Mouse (Mus musculus): ENCODE results near the gene Clec2g. TPM values are rescaled to one million over a fixed set of nuclear protein-coding genes. Genes with fewer than 3 reads are reported as not detected.
A peak's percentile ranks its signal among the peaks of the same experiment; 100 is the strongest.
"Not testable (repeated sequence)": the region's sequence is repeated elsewhere in the genome, so short reads cannot be mapped to it uniquely, and the experiment has no call there.

Gene Clec2g
- total and polyA plus RNA-seq, 3 experiments: 82.0 to 169 (median 91.7) TPM

- Histone ChIP-seq H3K36me3 (replicated peaks in 1 of 2; ENCODE audit: control insufficient read depth in 1 of 2, insufficient read depth in 1 of 2, low read length in 1 of 2) (peaks cover 46 to 52% of the 10 kb centered on the region in 2 experiments), H3K79me2 (replicated peaks; ENCODE audit: control insufficient read depth, extremely low read depth, insufficient read depth, poor library complexity, severe bottlenecking) (peaks cover 54% of the 10 kb centered on the region), H3K4me1 (ENCODE audit: control insufficient read depth in 1 of 2, insufficient read depth in 2 of 2) (peaks cover 2 to 21% of the 10 kb centered on the region in 2 experiments; a peak in 1 of 4 replicates), H3K9me3 (replicated peaks; ENCODE audit: low read length) (peaks cover 23% of the 10 kb centered on the region)
- H3K4me3 ChIP-seq (replicated peaks in 1 of 3; ENCODE audit: low read depth in 2 of 3, low read length in 2 of 3, poor library complexity in 1 of 3); H3K27me3 ChIP-seq (replicated peaks); H3K4me2 ChIP-seq (ENCODE audit: insufficient read depth, low read depth, poor library complexity, severe bottlenecking); in situ Hi-C loops (cut with MboI; ENCODE audit: low pct_ligation_motif_present, low pct_unique_long_range_greater_than_20kb, low sequenced_read_pairs); DNase-seq (ENCODE audit: extremely low read depth); dilution Hi-C loops (cut with MboI; ENCODE audit: extremely low pct_ligation_motif_present, extremely low pct_unique_long_range_greater_than_20kb, low sequenced_read_pairs); H3K9ac ChIP-seq (ENCODE audit: insufficient read depth, low read depth); H3K27ac ChIP-seq (ENCODE audit: insufficient read depth, low read depth): not testable (repeated sequence)
- peak; percentile 7; the same call in 1 of the 2 replicates for TF ChIP-seq POLR2A (IDR thresholded peaks at IDR 0.05; ENCODE audit: low read depth, low read length)
These were observed 27.9 kb downstream of the Clec2g start for GRCm38 (mm10) chr6:128962108-128962507.

- dilution Hi-C loops (cut with MboI; ENCODE audit: extremely low pct_ligation_motif_present, extremely low pct_unique_long_range_greater_than_20kb, low sequenced_read_pairs) (no loop called here), in situ Hi-C loops (cut with MboI; ENCODE audit: low pct_ligation_motif_present, low pct_unique_long_range_greater_than_20kb, low sequenced_read_pairs) (no loop called here)
- 0 out of 2 replicates have a peak, but pooled peaks have one; percentile 8 for TF ChIP-seq POLR2AphosphoS2 (IDR thresholded peaks at IDR 0.05; ENCODE audit: low read depth, low read length)
- TF ChIP-seq PAX5 (IDR thresholded peaks at IDR 0.05; ENCODE audit: low read length): no peak
- Histone ChIP-seq H3K36me3 (replicated peaks in 1 of 2; ENCODE audit: control insufficient read depth in 1 of 2, insufficient read depth in 1 of 2, low read length in 1 of 2) (peaks cover 53 to 70% of the 10 kb centered on the region in 2 experiments), H3K9me3 (replicated peaks; ENCODE audit: low read length) (peaks cover 25% of the 10 kb centered on the region), H3K4me3 (replicated peaks in 1 of 3; ENCODE audit: low read depth in 2 of 3, low read length in 2 of 3, poor library complexity in 1 of 3) (no peak overlapping the region), H3K9ac (ENCODE audit: insufficient read depth, low read depth) (no peak overlapping the region), H3K4me1 (ENCODE audit: control insufficient read depth in 1 of 2, insufficient read depth in 2 of 2) (peaks cover 2 to 42% of the 10 kb centered on the region in 2 experiments; a peak in 1 of 4 replicates), H3K27ac (ENCODE audit: insufficient read depth, low read depth) (no peak overlapping the region), H3K79me2 (replicated peaks; ENCODE audit: control insufficient read depth, extremely low read depth, insufficient read depth, poor library complexity, severe bottlenecking) (peaks cover 78% of the 10 kb centered on the region), H3K4me2 (ENCODE audit: insufficient read depth, low read depth, poor library complexity, severe bottlenecking) (peak overlapping the region; percentile 21; the same call in 1 of the 2 replicates), H3K27me3 (replicated peaks) (no peaks in the 10 kb centered on the region)
- no peak for DNase-seq (ENCODE audit: extremely low read depth)
These were observed 30.3 kb downstream of the Clec2g start for GRCm38 (mm10) chr6:128964519-128964918.

- Histone ChIP-seq H3K4me2 (ENCODE audit: insufficient read depth, low read depth, poor library complexity, severe bottlenecking) (peak overlapping the region; percentile 89), H3K4me1 (ENCODE audit: control insufficient read depth in 1 of 2, insufficient read depth in 2 of 2) (peaks cover 2 to 46% of the 10 kb centered on the region in 2 experiments; a peak in 1 of 4 replicates), H3K36me3 (replicated peaks in 1 of 2; ENCODE audit: control insufficient read depth in 1 of 2, insufficient read depth in 1 of 2, low read length in 1 of 2) (peaks cover 31 to 64% of the 10 kb centered on the region in 2 experiments), H3K9ac (ENCODE audit: insufficient read depth, low read depth) (peak overlapping the region; percentile 91), H3K79me2 (replicated peaks; ENCODE audit: control insufficient read depth, extremely low read depth, insufficient read depth, poor library complexity, severe bottlenecking) (peaks cover 85% of the 10 kb centered on the region), H3K9me3 (replicated peaks; ENCODE audit: low read length) (peaks cover 2% of the 10 kb centered on the region), H3K27me3 (replicated peaks) (no peaks in the 10 kb centered on the region), H3K4me3 (replicated peaks in 1 of 3; ENCODE audit: low read depth in 2 of 3, low read length in 2 of 3, poor library complexity in 1 of 3) (peak overlapping the region; percentile 20 to 50 (median 30)), H3K27ac (ENCODE audit: insufficient read depth, low read depth) (peak overlapping the region; percentile 55; the same call in 1 of the 2 replicates)
- in situ Hi-C loops (cut with MboI; ENCODE audit: low pct_ligation_motif_present, low pct_unique_long_range_greater_than_20kb, low sequenced_read_pairs): no loop called here
- dilution Hi-C loops (cut with MboI; ENCODE audit: extremely low pct_ligation_motif_present, extremely low pct_unique_long_range_greater_than_20kb, low sequenced_read_pairs): no loop called here
- DNase-seq (ENCODE audit: extremely low read depth): peak; percentile 53
- TF ChIP-seq UBTF (IDR thresholded peaks at IDR 0.05; ENCODE audit: low read depth, low read length) (no peak), RAD21 (IDR thresholded peaks at IDR 0.05; ENCODE audit: low read depth, low read length) (no peak), GABPA (IDR thresholded peaks at IDR 0.05; ENCODE audit: insufficient replicate concordance, low read depth, low read length) (no peak), KAT2A (IDR thresholded peaks at IDR 0.05; ENCODE audit: insufficient replicate concordance, low read length) (no peak), BHLHE40 (IDR thresholded peaks at IDR 0.05; ENCODE audit: low read depth, low read length) (peak; percentile 86), CHD1 (IDR thresholded peaks at IDR 0.05; ENCODE audit: low read depth, low read length) (peak; percentile 71; the same call in 1 of the 2 replicates), NELFE (IDR thresholded peaks at IDR 0.05; ENCODE audit: low read depth, low read length) (no peak), MAZ (IDR thresholded peaks at IDR 0.05; ENCODE audit: low read depth, low read length) (no peak), USF1 (IDR thresholded peaks at IDR 0.05; ENCODE audit: low read depth, low read length) (no peak), PAX5 (IDR thresholded peaks at IDR 0.05; ENCODE audit: low read length) (no peak), MAX (IDR thresholded peaks at IDR 0.05; ENCODE audit: low read length) (no peak), ELF1 (IDR thresholded peaks at IDR 0.05; ENCODE audit: low read depth, low read length) (no peak), ZMIZ1 (IDR thresholded peaks at IDR 0.05; ENCODE audit: low read depth, low read length) (no peak), SIN3A (IDR thresholded peaks at IDR 0.05; ENCODE audit: low read length) (no peak), SMC3 (IDR thresholded peaks at IDR 0.05; ENCODE audit: low read depth, low read length) (no peak), E2F4 (IDR thresholded peaks at IDR 0.05; ENCODE audit: insufficient replicate concordance, low read depth, low read length) (no peak), ETS1 (conservative IDR thresholded peaks at IDR 0.05; ENCODE audit: low read depth, low read length) (peak; percentile 27; the same call in 1 of the 2 replicates), IRF4 (IDR thresholded peaks at IDR 0.05; ENCODE audit: low read depth, low read length) (peak; percentile 83), POLR2A (IDR thresholded peaks at IDR 0.05; ENCODE audit: low read depth, low read length) (no peak), NRF1 (IDR thresholded peaks at IDR 0.05; ENCODE audit: low read depth, low read length) (0 out of 2 replicates have a peak, but pooled peaks have one; percentile 19), ZC3H11A (IDR thresholded peaks at IDR 0.05; ENCODE audit: low read depth, low read length) (no peak), CHD2 (IDR thresholded peaks at IDR 0.05; ENCODE audit: low read length) (no peak), MXI1 (IDR thresholded peaks at IDR 0.05; ENCODE audit: low read depth, low read length) (no peak), TBP (conservative IDR thresholded peaks at IDR 0.05; ENCODE audit: low read depth, low read length) (no peak), ZNF384 (IDR thresholded peaks at IDR 0.05; ENCODE audit: low read depth, low read length) (no peak)
These were observed 34.3 kb downstream of the Clec2g start for GRCm38 (mm10) chr6:128968463-128968862.

Data from CH12.LX (cell line).